Mouse (Mus musculus) MEL (cell line): ENCODE data around the gene AC109138.7.

Experiments used
- CTCF ChIP-seq, 3 experiments: IDR thresholded peaks in 2 of 3; conservative IDR thresholded peaks in 1 of 3; 2 replicates each; pipeline ENCODE4 v1.5.1; 2011 to 2012; ENCODE audit warnings: low read length in 3 of 3, low read depth in 2 of 3, mild to moderate bottlenecking in 2 of 3, improper control_type of control experiment in 1 of 3, inconsistent platforms in 1 of 3, mixed read lengths in 1 of 3, moderate library complexity in 1 of 3; ENCODE audit not compliant: control insufficient read depth in 1 of 3, insufficient read depth in 1 of 3, poor library complexity in 1 of 3, severe bottlenecking in 1 of 3
- EP300 ChIP-seq, 2 experiments: IDR thresholded peaks; 2 replicates each; pipeline ENCODE4 v1.6.1; 2011; ENCODE audit warnings: improper control_type of control experiment in 2 of 2, low read length in 2 of 2, low read depth in 1 of 2, mild to moderate bottlenecking in 1 of 2
- GATA1 ChIP-seq: IDR thresholded peaks from 2 replicates; pipeline ENCODE4 v1.6.1; 2011; ENCODE audit warnings: low read depth, low read length, improper control_type of control experiment
- HCFC1 ChIP-seq: IDR thresholded peaks from 2 replicates; pipeline ENCODE4 v1.6.1; 2012; ENCODE audit warnings: low read depth, mild to moderate bottlenecking, inconsistent platforms, low read length, improper control_type of control experiment, moderate library complexity
- POLR2A ChIP-seq, 2 experiments: IDR thresholded peaks; 2 replicates each; pipeline ENCODE4 v1.6.1; 2011 to 2012; ENCODE audit warnings: low read length in 2 of 2, mild to moderate bottlenecking in 2 of 2, control low read depth in 1 of 2, improper control_type of control experiment in 1 of 2, low read depth in 1 of 2, moderate library complexity in 1 of 2; ENCODE audit not compliant: control insufficient read depth in 1 of 2, insufficient read depth in 1 of 2, poor library complexity in 1 of 2
- SMC3 ChIP-seq: IDR thresholded peaks from 2 replicates; pipeline ENCODE4 v1.6.1; 2011; ENCODE audit warnings: low read depth, low read length, improper control_type of control experiment
- ZC3H11A ChIP-seq: IDR thresholded peaks from 2 replicates; pipeline ENCODE4 v1.6.1; 2012; ENCODE audit warnings: low read depth, mild to moderate bottlenecking, inconsistent platforms, low read length, improper control_type of control experiment
- ZMIZ1 ChIP-seq: IDR thresholded peaks from 2 replicates; pipeline ENCODE4 v1.6.1; 2012; ENCODE audit warnings: low read depth, mild to moderate bottlenecking, inconsistent platforms, low read length, improper control_type of control experiment, moderate library complexity
- ZNF384 ChIP-seq: IDR thresholded peaks from 2 replicates; pipeline ENCODE4 v1.6.1; 2012; ENCODE audit warnings: low read depth, mild to moderate bottlenecking, inconsistent platforms, low read length, improper control_type of control experiment

- TF ChIP-seq EP300 (IDR thresholded peaks at IDR 0.05; ENCODE audit: low read depth in 1 of 2, low read length in 2 of 2) = no peak
- TF ChIP-seq CTCF (IDR thresholded peaks at IDR 0.05 in 2 of 3, conservative IDR thresholded peaks at IDR 0.05 in 1 of 3; ENCODE audit: control insufficient read depth in 1 of 3, insufficient read depth in 1 of 3, low read depth in 2 of 3, low read length in 3 of 3, poor library complexity in 1 of 3, severe bottlenecking in 1 of 3) = no peak
- no peak for TF ChIP-seq HCFC1
- TF ChIP-seq GATA1 = no peak
- TF ChIP-seq POLR2A (IDR thresholded peaks at IDR 0.05; ENCODE audit: control insufficient read depth in 1 of 2, insufficient read depth in 1 of 2, low read depth in 1 of 2, low read length in 2 of 2, poor library complexity in 1 of 2) = no peak
- no peak for TF ChIP-seq ZMIZ1
- TF ChIP-seq SMC3 = no peak
- no peak for TF ChIP-seq ZNF384
- no peak for TF ChIP-seq ZC3H11A
Observed at GRCm38 (mm10) chr19:4218293-4218692, 4.1 kb downstream of the AC109138.7 start.
